Mouse (Mus musculus) lung, adult 18-20 months (tissue): Measurements from ENCODE around the gene Mcpt8.
"Not testable (repeated sequence)": the region's sequence is repeated elsewhere in the genome, so short reads cannot be mapped to it uniquely, and the experiment has no call there.

Experiments
- DNase-seq, 2 experiments: peaks; one replicate each; pipeline ENCODE4 v3.0.0; 2022; ENCODE audit warnings: mixed read lengths in 2 of 2

Gene Mcpt8

GRCm38 (mm10) chr14:56085167-56085566 is at the start of gene Mcpt8:
Gene Mcpt8, minus strand, starts transcription at chr14:56085273.
- DNase-seq, result no peak

- not testable (repeated sequence) for DNase-seq
Measured at GRCm38 (mm10) chr14:56133675-56134074, 48.6 kb upstream of the Mcpt8 start.

GRCm38 (mm10) chr14:56132508-56132907 is 47.4 kb upstream of the Mcpt8 start, which contains the start of gene Gzmd:
Gene Gzmd, minus strand, starts transcription at chr14:56132608.
- not testable (repeated sequence) for DNase-seq

- no peak for DNase-seq
Measured at GRCm38 (mm10) chr14:56128341-56128740, 43.3 kb upstream of the Mcpt8 start.

GRCm38 (mm10) chr14:56123516-56123915 is 38.4 kb upstream of the Mcpt8 start:
- no peak for DNase-seq

GRCm38 (mm10) chr14:56120525-56120924 is 35.5 kb upstream of the Mcpt8 start, which contains the start of gene Gzme:
Gene Gzme, minus strand, starts transcription at chr14:56120625.
- DNase-seq, result no peak

GRCm38 (mm10) chr14:56115531-56116310 is 30.6 kb upstream of the Mcpt8 start:
- DNase-seq, result not testable (repeated sequence)

GRCm38 (mm10) chr14:56105447-56106180 is 20.5 kb upstream of the Mcpt8 start:
- DNase-seq, result no peak

- no peak for DNase-seq
Measured at GRCm38 (mm10) chr14:56105016-56105415, 19.9 kb upstream of the Mcpt8 start.

GRCm38 (mm10) chr14:56103452-56103851 is 18.4 kb upstream of the Mcpt8 start:
- DNase-seq, result no peak

GRCm38 (mm10) chr14:56102386-56102785 is 17.3 kb upstream of the Mcpt8 start, which contains the start of gene Ctsg:
Gene Ctsg, minus strand, starts transcription at chr14:56102574.
- no peak for DNase-seq

- peak in 1 of 2 experiments; percentile 4 for DNase-seq
Measured at GRCm38 (mm10) chr14:56098940-56099339, 13.9 kb upstream of the Mcpt8 start.

- DNase-seq, result no peak
Measured at GRCm38 (mm10) chr14:56097597-56097996, 12.5 kb upstream of the Mcpt8 start.

GRCm38 (mm10) chr14:56093353-56093752 is 8.3 kb upstream of the Mcpt8 start:
- no peak for DNase-seq

- no peak for DNase-seq
Measured at GRCm38 (mm10) chr14:56086711-56087110, 1.6 kb upstream of the Mcpt8 start.

- no peak for DNase-seq
Measured at GRCm38 (mm10) chr14:56082016-56082415, 3.1 kb downstream of the Mcpt8 start.

GRCm38 (mm10) chr14:56062213-56062612 is 22.9 kb downstream of the Mcpt8 start, which contains the start of gene Mcpt4:
Gene Mcpt4, minus strand, starts transcription at chr14:56062313.
- not testable (repeated sequence) for DNase-seq

GRCm38 (mm10) chr14:56057722-56058121 is 27.4 kb downstream of the Mcpt8 start:
- no peak for DNase-seq

GRCm38 (mm10) chr14:56055408-56055807 is 29.7 kb downstream of the Mcpt8 start:
- DNase-seq, result no peak

- DNase-seq, result not testable (repeated sequence)
Measured at GRCm38 (mm10) chr14:56041792-56042191, 43.3 kb downstream of the Mcpt8 start, which contains the start of gene Mcpt2. Gene Mcpt2, plus strand, starts transcription at chr14:56042041.

GRCm38 (mm10) chr14:56034433-56034832 is 50.6 kb downstream of the Mcpt8 start:
- DNase-seq, result peak; percentile 11 to 38
